Mouse (Mus musculus) kidney, postnatal 36 days (tissue): ENCODE data around the gene Nudcd3.
A peak's percentile ranks its signal among the peaks of the same experiment; 100 is the strongest.
"Not testable (repeated sequence)": the region's sequence is repeated elsewhere in the genome, so short reads cannot be mapped to it uniquely, and the experiment has no call there.

Source experiments
- DNase-seq, 2 experiments: peaks; one replicate each; pipeline ENCODE4 v3.0.0; 2021 to 2022; ENCODE audit warnings: mixed read lengths in 2 of 2

Nudcd3 gene

DNA sequence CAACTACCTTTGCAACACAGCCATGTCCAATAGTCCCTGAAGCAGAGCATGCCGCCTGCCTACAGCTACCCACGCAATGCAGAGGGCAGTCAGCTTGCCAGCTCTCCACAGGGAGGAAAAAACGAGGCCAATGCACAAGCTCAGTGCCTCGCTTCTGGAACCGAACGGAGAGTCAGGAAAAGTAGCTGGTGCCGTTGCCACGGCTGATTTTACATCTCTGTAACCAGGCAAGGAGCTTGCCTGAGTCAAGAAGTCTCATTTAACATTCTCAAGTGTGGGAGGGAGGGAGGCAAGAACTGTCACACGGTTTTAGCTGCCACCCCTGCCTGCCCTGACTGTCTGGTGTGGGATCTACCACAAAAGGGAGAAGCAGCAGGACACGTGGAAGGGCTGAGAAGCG lies 79.6 kb downstream of the Nudcd3 start:
- DNase-seq = no peak

DNA sequence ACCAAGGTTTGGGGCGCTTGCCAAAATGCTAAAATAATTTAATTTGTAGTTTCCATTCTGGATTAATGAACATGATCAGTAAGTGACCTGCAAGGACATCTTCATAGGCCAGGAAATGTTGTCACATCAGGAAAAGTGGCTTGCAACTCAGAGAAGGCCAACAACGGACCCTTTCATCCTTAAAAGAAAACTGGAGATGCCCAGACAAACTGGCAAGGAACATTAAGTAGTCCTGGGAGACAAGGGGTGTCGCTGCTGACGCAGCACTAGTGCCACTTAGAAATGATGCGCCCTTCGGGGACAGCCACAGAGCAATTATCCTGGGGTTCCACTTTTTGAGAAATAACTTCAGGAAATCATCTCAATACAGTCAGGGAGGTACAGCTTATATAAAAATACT lies 80.2 kb downstream of the Nudcd3 start:
- DNase-seq = no peak

DNA sequence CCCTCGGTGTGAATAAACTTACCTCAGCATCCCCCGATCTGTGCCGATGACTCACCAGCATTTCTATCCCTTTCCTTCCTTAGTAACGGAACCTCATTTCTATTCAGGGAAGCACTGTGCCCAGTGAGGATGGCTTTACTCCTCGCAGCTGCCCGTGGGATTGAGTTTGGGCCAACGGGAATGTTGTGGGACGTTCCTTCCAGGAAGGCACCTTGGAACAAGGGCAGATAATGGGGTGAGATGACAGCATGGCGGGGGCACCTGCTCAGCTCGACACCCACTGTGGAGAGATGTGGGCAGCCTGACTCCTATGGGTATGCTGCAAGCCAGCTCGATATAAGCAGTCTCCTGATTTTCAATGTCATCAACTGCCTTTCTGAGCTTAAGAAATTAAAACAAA lies 80.9 kb downstream of the Nudcd3 start:
- no peak for DNase-seq

DNA sequence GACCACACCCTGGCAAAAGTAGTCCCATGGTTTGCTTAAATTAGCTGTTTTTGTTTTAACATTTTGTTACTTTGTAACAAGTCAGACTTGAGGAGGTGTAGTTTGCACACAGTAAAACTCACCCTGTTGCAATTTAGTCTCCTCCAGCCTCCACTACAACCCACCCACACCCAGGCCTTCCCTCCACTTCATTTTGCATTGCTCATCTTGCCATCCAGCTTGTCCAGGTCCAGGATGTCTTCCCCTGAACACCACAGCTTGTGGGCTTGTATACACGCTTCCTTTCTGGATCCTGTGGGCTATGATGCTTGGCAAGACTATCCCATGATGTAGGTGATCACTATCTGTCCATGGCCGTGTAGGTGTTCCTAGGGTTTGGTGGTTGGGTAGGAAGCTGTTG lies 82.3 kb downstream of the Nudcd3 start:
- no peak for DNase-seq

DNA sequence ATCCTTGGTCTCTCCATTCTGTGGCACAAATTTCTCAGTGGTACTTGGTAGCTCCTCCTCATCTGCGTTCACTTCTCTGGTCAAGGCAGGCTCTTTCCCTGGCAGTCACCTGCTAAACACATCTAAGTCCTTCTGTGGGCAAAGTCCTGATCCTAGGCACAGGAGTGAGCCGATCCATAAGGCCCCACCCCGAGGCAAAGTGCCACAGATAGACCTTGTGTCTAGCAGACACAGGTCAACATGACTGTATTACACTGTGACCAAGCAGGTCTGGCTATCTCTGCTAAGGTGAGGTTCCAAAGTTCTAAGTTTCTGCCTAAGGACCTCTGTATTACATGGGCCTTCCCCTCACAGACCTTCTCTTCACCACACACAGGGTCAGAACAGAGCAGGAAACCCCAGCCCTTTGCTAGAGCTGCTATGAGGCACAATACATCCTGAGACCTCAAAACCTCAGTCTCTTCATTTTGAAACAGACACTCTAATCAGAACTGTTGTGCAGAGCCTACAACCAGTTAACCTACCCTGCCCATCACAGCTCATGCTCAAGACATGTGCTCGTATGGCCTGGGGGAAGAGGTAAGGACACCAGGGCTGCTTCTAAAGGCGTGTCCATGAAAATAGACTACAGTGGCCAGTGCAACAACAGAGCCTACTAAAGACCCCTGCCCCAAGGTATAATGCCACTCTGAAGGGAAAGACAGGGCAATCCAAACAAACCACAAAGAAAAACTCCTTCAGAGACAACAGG lies 88.3 kb downstream of the Nudcd3 start:
- peak; percentile 42 to 53 for DNase-seq

DNA sequence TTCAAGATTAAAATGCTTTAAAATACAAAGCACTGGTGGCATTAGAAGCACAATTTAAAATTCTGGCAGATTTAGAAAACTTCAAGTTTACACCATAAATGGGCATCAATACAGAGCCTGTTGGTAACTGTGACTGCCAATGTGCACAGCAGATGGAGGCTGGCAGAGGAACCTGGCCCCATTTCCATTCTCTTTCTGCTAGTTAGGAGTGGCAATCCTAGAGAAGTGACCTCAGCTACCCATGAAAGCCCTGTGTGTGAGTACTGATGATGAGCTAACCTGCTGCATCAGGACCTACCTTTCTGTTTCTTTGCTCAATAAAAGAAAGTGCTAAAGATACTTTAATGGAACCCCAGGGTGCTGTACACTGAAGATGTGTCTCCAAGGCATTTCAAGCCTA lies 90.2 kb downstream of the Nudcd3 start:
- DNase-seq = no peak

DNA sequence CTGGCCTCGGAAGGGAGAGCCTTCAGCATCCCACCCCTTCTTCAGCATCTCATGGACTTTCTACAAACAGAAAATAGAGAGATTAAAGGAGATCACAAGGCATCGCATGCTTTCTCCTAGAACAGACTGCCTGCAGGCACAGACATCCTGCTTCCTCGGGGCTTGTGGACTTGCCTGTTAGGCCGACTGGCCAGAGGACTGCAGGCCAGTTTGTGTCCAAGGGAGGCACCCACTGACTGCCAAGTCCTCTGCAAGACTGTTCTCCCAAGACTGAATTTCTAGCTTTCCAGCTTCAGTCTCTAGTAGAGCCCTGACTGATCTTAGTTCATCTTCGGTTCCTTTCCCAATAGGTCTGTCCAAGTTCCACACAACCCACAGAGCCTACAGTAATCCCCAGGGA lies 91.9 kb downstream of the Nudcd3 start:
- no peak for DNase-seq

DNA sequence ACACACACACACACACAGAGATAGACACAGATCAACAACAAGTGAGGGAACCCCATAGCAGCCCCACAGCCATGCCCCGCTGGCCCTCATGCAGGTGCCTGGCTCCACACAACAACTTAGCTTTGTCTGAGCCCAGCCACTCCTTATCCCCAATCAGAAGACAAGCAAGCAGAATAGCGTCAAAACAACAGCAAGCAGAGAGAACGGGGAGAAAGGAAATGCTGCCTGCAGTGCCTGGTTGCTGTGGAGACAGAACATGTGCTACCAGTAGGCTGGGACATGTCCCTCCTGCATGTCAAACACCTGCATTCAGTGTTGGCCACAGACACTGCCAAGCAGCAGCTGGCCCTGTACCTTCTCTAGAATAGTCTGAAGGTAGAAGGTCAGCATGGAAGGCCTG lies 92.5 kb downstream of the Nudcd3 start:
- no peak for DNase-seq

DNA sequence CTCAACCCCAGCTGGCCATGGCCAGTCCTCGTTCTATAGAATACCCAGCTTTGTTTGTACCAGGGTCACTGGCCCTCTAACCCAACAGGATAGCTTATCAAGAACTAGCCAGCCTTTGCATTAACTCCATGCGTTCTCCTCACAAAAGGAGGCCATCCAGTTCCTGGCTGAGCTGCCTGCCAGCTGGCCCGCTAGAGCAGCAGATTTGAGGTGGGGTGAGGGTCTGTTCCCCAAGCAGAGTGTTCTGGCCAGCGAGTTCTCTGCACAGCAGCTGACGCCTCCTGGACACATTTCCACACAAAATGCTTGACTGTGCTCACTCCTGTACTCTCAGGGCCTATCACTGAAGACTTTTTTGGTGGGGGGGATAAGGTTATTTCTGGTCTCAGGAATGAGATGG lies 95.5 kb downstream of the Nudcd3 start:
- DNase-seq = no peak

DNA sequence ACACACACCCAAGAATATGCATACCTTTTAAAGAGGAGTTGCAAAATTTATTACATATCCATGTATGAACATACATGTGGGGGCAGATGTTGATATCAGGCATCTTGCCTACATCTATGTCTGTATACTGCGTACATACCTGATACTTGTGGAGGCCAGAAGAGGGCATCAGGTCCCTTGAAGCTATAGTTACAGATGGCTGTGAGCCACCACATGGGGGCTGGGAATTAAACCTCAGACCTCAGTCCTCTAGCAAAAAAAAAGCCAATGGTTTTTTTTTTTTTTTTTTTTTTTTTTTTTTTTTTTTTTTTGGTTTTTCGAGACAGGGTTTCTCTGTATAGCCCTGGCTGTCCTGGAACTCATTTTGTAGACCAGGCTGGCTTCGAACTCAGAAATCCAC lies 103.6 kb downstream of the Nudcd3 start:
- DNase-seq = not testable (repeated sequence)

DNA sequence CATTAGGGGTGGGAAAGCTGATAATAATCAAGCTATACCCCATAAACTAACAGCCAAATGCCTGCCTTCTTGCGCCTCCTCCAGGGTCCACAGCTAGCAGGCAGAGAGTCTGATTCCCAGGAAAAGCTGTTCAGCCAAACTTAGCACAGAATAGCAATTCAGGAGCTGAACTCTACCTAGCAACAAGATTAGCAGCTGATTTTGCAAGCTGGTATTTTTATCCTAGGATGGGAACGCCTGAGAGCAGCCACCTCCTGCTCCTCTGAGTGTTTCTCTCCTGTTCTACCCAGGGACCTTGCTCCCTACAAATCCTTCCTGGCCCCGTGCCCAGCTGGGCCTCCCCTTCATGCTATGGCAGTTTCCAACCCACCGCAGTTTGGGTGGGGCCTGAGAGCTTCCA lies 113.2 kb downstream of the Nudcd3 start:
- DNase-seq = no peak

DNA sequence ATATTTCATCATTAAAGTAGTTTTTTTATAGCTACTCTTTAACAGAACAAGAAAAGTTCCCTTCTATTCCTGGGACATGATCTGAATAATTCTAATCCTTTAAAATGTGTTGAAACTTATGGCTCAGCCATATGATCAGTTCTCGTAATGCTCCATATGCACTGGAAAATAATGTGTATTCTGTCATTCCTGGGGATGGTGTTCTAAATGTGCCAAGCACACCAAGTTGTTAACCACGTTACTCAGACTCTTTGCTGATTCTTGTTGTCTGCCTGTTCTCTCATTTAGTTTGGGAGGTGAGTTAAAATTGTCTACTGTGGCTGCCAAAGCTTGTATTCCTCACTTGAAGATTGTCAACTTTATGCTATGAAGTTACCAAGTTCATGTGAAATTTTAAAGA lies 121.5 kb downstream of the Nudcd3 start:
- DNase-seq = no peak

DNA sequence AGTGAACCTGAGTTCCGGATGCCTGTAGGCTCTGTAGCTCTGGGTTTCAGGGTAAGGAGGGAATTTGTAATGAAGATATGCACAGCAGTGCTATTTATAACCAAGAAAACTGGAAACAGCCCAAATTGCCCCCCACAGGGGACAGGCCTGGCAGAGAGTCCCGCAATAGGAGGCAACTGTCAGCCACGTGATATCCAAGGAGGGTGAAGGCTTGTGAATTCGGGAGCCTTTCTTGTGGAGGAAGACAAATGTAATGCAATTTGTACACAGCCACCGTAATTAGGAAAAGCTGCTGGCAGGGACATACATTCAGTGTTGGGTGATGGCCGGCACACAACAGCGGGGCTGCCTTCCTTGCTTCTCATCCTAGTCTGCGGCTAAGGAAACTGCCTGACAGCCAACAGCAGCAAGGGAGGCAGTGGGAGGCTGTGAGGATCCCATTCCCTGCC lies 124.6 kb downstream of the Nudcd3 start:
- no peak for DNase-seq

DNA sequence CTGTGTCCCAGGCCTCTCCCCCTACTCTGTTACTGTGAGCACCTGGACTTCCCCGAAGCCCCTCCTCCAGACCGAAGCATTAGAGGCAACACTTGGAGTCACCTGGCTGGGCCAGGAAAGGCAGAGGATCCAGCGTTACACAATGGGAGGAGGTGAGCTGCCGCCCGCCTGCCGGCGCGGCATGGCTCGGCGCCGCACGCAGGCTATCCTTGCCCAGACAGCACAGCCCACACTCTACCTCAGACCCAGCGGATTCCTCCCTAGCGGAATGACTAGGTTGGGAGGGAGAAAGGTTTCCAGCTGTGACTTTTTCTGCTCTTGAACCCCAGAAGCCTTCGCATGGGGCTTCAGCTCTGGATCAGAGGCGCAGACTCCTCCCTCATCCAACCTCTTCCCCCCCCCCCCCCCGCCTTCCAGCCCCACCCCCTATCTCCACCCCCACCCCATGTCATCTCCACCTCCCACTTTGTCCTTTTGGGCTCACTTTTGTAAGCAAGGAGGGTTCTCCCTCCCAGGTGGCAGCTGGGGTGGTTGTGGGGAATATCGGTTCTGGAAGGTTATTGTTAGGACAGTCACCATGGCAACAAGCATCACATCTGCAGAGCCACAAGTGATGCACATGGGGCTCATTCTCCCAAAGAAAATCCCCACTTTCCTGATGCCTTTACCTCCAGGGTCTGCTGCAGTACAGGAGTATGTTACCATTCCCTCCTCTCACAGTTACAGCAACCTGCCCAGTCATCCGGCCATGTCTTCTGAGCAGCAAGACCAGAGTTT lies 131.8 kb downstream of the Nudcd3 start:
- DNase-seq = no peak

DNA sequence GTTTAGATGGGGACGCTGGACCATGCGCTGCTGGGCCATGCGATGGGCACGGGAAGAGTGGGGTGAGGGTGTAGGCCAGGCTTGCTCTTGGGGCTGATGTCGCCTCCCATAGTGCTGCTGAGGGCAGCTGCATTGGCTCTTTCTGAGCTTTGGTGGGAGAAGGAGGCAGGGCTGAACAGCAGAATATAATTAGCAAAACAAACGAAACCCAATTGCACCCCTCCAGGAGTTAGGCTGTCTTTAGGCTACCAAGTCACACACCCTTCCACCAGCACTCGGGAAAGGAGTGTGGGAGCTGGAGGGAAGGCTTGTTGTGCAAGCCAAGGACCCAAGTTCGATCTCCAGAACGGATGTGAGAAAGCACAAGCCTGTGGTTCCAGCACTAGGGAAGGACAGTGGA lies 133.1 kb downstream of the Nudcd3 start:
- no peak for DNase-seq

DNA sequence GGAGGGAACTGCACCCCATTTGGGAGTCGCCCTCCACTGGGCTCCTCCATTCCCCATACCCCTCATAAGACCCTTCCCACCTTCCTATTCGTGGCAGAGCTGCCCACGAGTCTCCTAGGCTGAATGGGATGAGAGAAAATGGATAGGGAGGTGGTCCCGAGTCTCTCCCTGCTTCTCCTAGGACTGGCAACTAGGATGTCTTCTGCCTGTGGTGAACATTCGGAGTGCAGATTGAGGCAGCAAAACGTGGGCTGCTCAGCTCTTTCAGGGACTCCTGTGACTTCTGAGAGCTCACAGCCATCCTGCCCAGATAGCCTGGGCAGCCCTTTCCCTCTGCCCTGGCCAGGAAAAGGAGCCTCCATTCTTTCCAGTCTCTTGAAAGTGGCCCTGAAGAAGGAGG lies 134.0 kb downstream of the Nudcd3 start, which contains the start of gene Camk2b:
Camk2b (minus strand) TSS at position 187 of the 400 bp plus-strand sequence.
- DNase-seq = no peak

DNA sequence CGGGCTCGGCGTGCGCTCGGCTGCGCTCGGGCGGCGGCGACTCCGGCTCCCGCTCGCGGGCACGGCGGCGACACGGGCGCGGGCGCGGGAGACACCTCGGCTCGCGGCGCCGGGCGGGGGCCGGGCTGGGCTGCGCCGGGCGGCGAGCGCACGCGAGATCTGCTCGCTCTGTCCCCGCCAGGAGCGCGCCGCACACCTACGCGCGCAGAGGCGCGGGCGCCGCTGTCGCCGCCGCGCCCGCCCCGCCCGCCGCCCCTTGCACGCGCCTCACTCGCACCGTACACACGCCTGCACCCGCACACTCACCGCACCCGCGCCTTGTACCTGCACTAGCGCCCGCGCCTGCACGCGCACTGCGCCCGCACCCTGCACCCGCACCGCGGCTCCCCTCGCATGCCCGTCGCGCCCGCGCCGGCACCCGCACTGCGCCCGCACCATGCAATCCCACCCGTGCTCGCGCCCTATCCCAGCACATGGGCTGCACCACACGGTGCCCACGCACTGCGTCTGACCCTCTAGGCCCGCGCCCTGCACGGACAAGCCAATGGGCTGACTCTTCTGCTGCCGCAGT lies 134.6 kb downstream of the Nudcd3 start:
- DNase-seq = no peak

DNA sequence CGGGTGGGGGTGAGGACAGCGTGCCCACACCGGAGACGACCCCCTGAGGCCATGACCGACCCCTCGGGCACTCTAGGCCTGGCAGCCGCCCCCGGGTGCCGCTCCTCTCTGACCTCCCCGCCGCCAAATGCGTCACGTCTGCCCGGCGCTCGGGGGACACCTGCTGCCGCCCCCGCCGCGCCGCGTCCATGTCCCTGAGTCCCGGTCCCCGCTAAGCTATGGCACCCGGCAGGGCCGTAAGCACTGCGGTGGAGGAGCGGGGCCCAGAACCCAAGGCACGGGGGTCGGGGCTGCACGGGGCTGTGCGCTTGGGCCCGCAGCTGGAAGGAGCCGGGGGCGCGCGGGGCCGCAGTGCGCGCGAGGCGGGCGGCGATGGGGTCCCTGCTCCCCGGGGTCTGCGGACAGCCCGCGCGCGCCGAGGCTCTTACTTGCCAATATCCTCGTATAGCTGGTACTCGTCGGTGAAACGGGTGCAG lies 135.1 kb downstream of the Nudcd3 start:
- DNase-seq = no peak

DNA sequence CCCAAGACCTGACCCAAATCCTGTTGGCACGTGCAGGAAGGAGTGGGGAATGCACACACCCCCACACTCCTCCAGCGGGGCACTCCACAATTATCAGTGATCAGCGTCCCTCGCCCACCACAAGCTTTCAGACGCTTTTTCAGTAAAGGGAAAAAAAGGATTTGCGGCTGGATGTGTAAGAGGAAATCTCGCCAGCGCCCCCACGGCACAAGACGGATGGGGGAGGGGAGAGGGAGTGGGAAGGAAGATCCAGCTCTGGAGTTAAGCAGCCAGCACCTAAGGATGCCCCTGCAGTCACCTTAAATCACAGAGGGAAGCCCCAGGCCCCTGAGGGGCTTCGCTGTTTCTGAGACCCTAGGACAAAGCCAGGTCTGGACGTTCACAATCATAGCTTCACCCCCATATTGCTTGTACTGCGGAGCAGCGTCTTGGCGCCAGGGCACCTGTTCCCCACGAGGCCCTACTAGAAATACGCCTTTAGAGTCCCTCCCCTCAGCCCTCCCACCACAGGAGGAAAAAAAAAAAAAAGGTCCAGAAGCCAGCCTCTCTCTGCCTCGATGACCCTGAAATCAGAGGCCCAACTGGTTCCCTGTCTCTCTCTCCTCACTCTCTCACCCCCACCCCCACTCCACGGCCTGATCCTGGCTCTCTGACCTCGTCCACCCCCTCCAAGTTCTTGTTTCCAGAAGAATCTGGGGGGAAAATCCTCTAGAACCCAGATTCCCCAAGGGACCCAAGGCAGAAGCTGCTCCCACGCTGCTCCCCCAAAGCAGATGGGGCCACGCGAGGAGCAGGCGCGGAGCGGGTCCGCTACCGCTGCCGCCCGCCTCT lies 135.8 kb downstream of the Nudcd3 start:
- no peak for DNase-seq

DNA sequence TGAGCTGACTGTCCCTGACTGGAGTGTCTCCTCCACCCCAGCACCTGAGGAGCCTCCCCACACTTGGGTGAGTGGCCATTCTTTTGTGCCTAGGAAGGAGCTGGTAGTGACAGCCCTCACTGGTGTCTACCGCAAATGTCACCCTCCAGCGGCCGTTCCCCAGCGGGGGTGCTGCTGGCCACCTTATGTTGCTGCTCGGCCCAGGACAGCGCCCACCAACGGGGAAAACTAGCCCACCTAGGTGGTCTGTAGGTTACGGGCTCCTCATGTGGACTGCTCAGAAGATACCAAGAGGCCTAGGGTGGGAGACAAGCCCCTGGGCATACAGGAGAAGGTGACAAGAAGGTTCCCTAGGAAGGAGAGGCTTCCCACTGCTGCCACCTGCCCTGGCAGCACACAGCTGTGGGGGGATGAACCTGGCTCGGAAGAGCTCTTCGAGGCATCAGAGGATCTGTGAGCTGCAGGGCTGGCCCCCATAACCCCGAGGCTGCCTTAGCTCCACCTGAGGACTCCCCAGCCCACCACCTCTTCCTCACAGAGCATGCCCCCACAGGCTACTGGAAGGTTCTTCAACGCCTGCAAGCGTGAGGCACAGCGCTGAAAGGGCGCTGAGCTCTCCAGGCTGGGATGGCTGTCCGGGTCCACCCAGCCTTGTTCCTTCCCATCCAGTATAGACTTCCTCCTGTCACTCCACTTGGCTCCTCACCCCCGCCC lies 136.6 kb downstream of the Nudcd3 start:
- DNase-seq = no peak

DNA sequence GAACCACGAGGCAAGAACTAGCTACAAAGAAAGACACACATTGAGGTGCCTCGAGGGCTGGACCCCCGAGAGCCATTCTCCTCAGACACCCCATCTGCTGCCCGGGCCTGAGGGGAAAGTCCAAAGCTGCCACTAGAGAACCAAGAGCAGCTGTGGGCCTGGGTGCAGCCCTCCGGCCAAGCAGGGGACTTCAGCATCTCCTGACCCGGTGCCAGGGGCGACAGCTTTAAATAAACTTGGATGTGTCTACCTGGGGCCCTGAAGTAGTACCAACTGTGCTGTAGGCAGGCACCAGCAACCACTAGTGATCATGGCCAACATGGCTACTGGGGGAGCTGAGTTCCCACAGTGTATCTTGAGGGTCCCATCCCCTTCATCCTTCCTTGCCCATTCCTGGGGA lies 137.2 kb downstream of the Nudcd3 start:
- DNase-seq = no peak

DNA sequence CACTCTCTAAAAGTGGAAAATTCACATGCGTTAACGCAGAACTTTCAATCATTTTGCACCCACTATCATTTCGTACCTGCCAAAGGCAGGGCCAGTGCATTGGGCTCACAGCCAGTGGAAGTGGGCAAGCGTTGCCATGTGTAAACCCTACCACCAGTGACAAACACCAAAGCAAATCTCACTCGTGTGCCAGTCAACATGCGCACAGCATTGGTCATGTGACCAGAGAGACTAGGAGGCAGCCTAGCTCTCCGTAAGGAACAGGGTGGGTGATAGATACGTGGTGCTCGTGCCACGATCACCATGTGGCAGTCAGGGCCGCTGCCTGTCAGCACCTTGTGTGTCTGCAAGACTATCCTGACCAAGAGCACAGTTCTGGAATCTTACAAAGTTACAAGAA lies 137.9 kb downstream of the Nudcd3 start:
- no peak for DNase-seq
